Mouse (Mus musculus): ENCODE measurements at regions not wholly inside any gene's neighbourhood (a gene's known extent, or its start where the extent isn't known, plus 50 kb on each side); places are given as distances from the start of the nearest gene placed in this dataset.
A peak's percentile ranks its signal among the peaks of the same experiment; 100 is the strongest.

GRCm38 (mm10) chr1:190570981-190571380 lies 340.6 kb downstream of the Rps6kc1 start:
- no peaks in the 10 kb centered on the region for H3K4me1 ChIP-seq (ENCODE audit: control insufficient read depth, insufficient read depth, low read length)
- no peaks in the 10 kb centered on the region for H3K27me3 ChIP-seq (ENCODE audit: control insufficient read depth, insufficient read depth, low read length, poor library complexity, severe bottlenecking)
- no peak overlapping the region for H3K27ac ChIP-seq (ENCODE audit: insufficient read depth, low read length)
- TF ChIP-seq EP300 (IDR thresholded peaks at IDR 0.05; ENCODE audit: insufficient read depth, low read depth, low read length) (no peak), POLR2A (IDR thresholded peaks at IDR 0.05; ENCODE audit: insufficient read depth, low read length) (no peak), CTCF (IDR thresholded peaks at IDR 0.05; ENCODE audit: low read depth, low read length) (no peak)
- H3K9ac ChIP-seq (ENCODE audit: low read depth, poor library complexity, severe bottlenecking): no peak overlapping the region
- H3K9me3 ChIP-seq (replicated peaks; ENCODE audit: control insufficient read depth, insufficient read depth, low read length, poor library complexity, severe bottlenecking): no peaks in the 10 kb centered on the region
- H3K36me3 ChIP-seq (ENCODE audit: control insufficient read depth, insufficient read depth, low read length, poor library complexity, severe bottlenecking): no peaks in the 10 kb centered on the region
- no peak overlapping the region for H3K4me3 ChIP-seq (ENCODE audit: low read depth, low read length)

- TF ChIP-seq CTCF (IDR thresholded peaks at IDR 0.05; ENCODE audit: low read depth, low read length) (no peak), EP300 (IDR thresholded peaks at IDR 0.05; ENCODE audit: insufficient read depth, low read depth, low read length) (no peak), POLR2A (IDR thresholded peaks at IDR 0.05; ENCODE audit: insufficient read depth, low read length) (no peak)
- H3K27ac ChIP-seq (ENCODE audit: insufficient read depth, low read length): no peak overlapping the region
- H3K9ac ChIP-seq (ENCODE audit: low read depth, poor library complexity, severe bottlenecking): no peak overlapping the region
- no peaks in the 10 kb centered on the region for H3K27me3 ChIP-seq (ENCODE audit: control insufficient read depth, insufficient read depth, low read length, poor library complexity, severe bottlenecking)
- H3K9me3 ChIP-seq (replicated peaks; ENCODE audit: control insufficient read depth, insufficient read depth, low read length, poor library complexity, severe bottlenecking): no peaks in the 10 kb centered on the region
- no peaks in the 10 kb centered on the region for H3K4me1 ChIP-seq (ENCODE audit: control insufficient read depth, insufficient read depth, low read length)
- no peak overlapping the region for H3K4me3 ChIP-seq (ENCODE audit: low read depth, low read length)
- H3K36me3 ChIP-seq (ENCODE audit: control insufficient read depth, insufficient read depth, low read length, poor library complexity, severe bottlenecking): no peaks in the 10 kb centered on the region
Observed at GRCm38 (mm10) chr1:190570563-190570962, 341.0 kb downstream of the Rps6kc1 start.

GRCm38 (mm10) chr1:190566744-190567143 lies 344.8 kb downstream of the Rps6kc1 start:
- Histone ChIP-seq H3K9me3 (replicated peaks; ENCODE audit: control insufficient read depth, insufficient read depth, low read length, poor library complexity, severe bottlenecking) (no peaks in the 10 kb centered on the region), H3K27me3 (ENCODE audit: control insufficient read depth, insufficient read depth, low read length, poor library complexity, severe bottlenecking) (no peaks in the 10 kb centered on the region; the same call in 1 of the 2 replicates), H3K9ac (ENCODE audit: low read depth, poor library complexity, severe bottlenecking) (no peak overlapping the region), H3K4me1 (ENCODE audit: control insufficient read depth, insufficient read depth, low read length) (no peaks in the 10 kb centered on the region), H3K36me3 (ENCODE audit: control insufficient read depth, insufficient read depth, low read length, poor library complexity, severe bottlenecking) (no peaks in the 10 kb centered on the region), H3K27ac (ENCODE audit: insufficient read depth, low read length) (no peak overlapping the region), H3K4me3 (ENCODE audit: low read depth, low read length) (no peak overlapping the region)
- TF ChIP-seq POLR2A (IDR thresholded peaks at IDR 0.05; ENCODE audit: insufficient read depth, low read length): no peak
- no peak for TF ChIP-seq CTCF (IDR thresholded peaks at IDR 0.05; ENCODE audit: low read depth, low read length)
- TF ChIP-seq EP300 (IDR thresholded peaks at IDR 0.05; ENCODE audit: insufficient read depth, low read depth, low read length): no peak

DNA sequence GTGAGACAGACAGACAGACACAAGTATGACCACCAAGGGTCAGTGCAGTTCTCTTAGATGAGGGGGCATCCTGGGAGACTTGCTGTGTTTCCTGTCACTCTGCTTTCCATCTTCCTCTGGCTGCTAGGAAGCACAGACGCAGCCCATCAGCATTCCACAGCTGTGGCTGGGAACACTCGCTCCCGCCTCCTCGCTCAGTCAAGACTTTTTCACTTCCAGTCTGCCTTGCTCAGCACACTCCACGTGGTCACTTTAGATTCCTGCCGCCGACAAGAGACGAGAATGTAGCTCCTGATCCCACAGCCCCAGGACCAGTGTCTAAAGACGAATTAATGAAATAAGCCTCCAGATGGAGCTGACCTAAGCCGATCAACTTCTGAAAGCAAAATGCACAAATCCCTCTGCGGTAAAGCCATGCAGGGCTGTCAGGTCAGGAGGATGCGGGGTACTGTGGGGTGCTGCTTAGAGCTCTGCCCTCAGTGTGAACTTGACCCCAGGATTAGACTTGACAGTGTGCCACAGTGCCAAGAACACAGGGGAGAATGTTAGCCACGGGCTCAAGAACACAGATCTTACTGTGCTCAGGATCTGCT lies 348.6 kb downstream of the Rps6kc1 start:
- Histone ChIP-seq H3K27ac (ENCODE audit: insufficient read depth, low read length) (no peak overlapping the region), H3K9me3 (replicated peaks; ENCODE audit: control insufficient read depth, insufficient read depth, low read length, poor library complexity, severe bottlenecking) (no peaks in the 10 kb centered on the region), H3K4me3 (ENCODE audit: low read depth, low read length) (no peak overlapping the region), H3K27me3 (ENCODE audit: control insufficient read depth, insufficient read depth, low read length, poor library complexity, severe bottlenecking) (no peaks in the 10 kb centered on the region; the same call in 1 of the 2 replicates), H3K9ac (ENCODE audit: low read depth, poor library complexity, severe bottlenecking) (no peak overlapping the region), H3K4me1 (ENCODE audit: control insufficient read depth, insufficient read depth, low read length) (no peaks in the 10 kb centered on the region), H3K36me3 (ENCODE audit: control insufficient read depth, insufficient read depth, low read length, poor library complexity, severe bottlenecking) (no peaks in the 10 kb centered on the region)
- TF ChIP-seq CTCF (IDR thresholded peaks at IDR 0.05; ENCODE audit: low read depth, low read length) (no peak), POLR2A (IDR thresholded peaks at IDR 0.05; ENCODE audit: insufficient read depth, low read length) (no peak), EP300 (IDR thresholded peaks at IDR 0.05; ENCODE audit: insufficient read depth, low read depth, low read length) (no peak)

- H3K4me3 ChIP-seq (ENCODE audit: low read depth, low read length): no peak overlapping the region
- no peaks in the 10 kb centered on the region for H3K36me3 ChIP-seq (ENCODE audit: control insufficient read depth, insufficient read depth, low read length, poor library complexity, severe bottlenecking)
- no peaks in the 10 kb centered on the region for H3K4me1 ChIP-seq (ENCODE audit: control insufficient read depth, insufficient read depth, low read length)
- no peak overlapping the region for H3K9ac ChIP-seq (ENCODE audit: low read depth, poor library complexity, severe bottlenecking)
- no peaks in the 10 kb centered on the region; the same call in 1 of the 2 replicates for H3K27me3 ChIP-seq (ENCODE audit: control insufficient read depth, insufficient read depth, low read length, poor library complexity, severe bottlenecking)
- TF ChIP-seq POLR2A (IDR thresholded peaks at IDR 0.05; ENCODE audit: insufficient read depth, low read length) (no peak), EP300 (IDR thresholded peaks at IDR 0.05; ENCODE audit: insufficient read depth, low read depth, low read length) (no peak), CTCF (IDR thresholded peaks at IDR 0.05; ENCODE audit: low read depth, low read length) (no peak)
- no peak overlapping the region for H3K27ac ChIP-seq (ENCODE audit: insufficient read depth, low read length)
- no peaks in the 10 kb centered on the region for H3K9me3 ChIP-seq (replicated peaks; ENCODE audit: control insufficient read depth, insufficient read depth, low read length, poor library complexity, severe bottlenecking)
Observed at GRCm38 (mm10) chr1:190560086-190560485, 351.5 kb downstream of the Rps6kc1 start.

- no peaks in the 10 kb centered on the region for H3K36me3 ChIP-seq (ENCODE audit: control insufficient read depth, insufficient read depth, low read length, poor library complexity, severe bottlenecking)
- no peaks in the 10 kb centered on the region for H3K9me3 ChIP-seq (replicated peaks; ENCODE audit: control insufficient read depth, insufficient read depth, low read length, poor library complexity, severe bottlenecking)
- no peak overlapping the region for H3K27ac ChIP-seq (ENCODE audit: insufficient read depth, low read length)
- H3K4me1 ChIP-seq (ENCODE audit: control insufficient read depth, insufficient read depth, low read length): no peaks in the 10 kb centered on the region
- TF ChIP-seq POLR2A (IDR thresholded peaks at IDR 0.05; ENCODE audit: insufficient read depth, low read length): no peak
- TF ChIP-seq EP300 (IDR thresholded peaks at IDR 0.05; ENCODE audit: insufficient read depth, low read depth, low read length): no peak
- peak; percentile 32 for TF ChIP-seq CTCF (IDR thresholded peaks at IDR 0.05; ENCODE audit: low read depth, low read length)
- no peak overlapping the region for H3K9ac ChIP-seq (ENCODE audit: low read depth, poor library complexity, severe bottlenecking)
- H3K27me3 ChIP-seq (ENCODE audit: control insufficient read depth, insufficient read depth, low read length, poor library complexity, severe bottlenecking): no peaks in the 10 kb centered on the region
- no peak overlapping the region for H3K4me3 ChIP-seq (ENCODE audit: low read depth, low read length)
Observed at GRCm38 (mm10) chr1:190541892-190542291, 369.7 kb downstream of the Rps6kc1 start.

Measured in ES-Bruce4 (cell line).